Mouse (Mus musculus): ENCODE results near the gene Ap1g2. TPM values are rescaled to one million over a fixed set of nuclear protein-coding genes. Genes with fewer than 3 reads are reported as not detected.

Gene Ap1g2
- polyA plus RNA-seq, 1 experiment: 10.0 TPM

DNA sequence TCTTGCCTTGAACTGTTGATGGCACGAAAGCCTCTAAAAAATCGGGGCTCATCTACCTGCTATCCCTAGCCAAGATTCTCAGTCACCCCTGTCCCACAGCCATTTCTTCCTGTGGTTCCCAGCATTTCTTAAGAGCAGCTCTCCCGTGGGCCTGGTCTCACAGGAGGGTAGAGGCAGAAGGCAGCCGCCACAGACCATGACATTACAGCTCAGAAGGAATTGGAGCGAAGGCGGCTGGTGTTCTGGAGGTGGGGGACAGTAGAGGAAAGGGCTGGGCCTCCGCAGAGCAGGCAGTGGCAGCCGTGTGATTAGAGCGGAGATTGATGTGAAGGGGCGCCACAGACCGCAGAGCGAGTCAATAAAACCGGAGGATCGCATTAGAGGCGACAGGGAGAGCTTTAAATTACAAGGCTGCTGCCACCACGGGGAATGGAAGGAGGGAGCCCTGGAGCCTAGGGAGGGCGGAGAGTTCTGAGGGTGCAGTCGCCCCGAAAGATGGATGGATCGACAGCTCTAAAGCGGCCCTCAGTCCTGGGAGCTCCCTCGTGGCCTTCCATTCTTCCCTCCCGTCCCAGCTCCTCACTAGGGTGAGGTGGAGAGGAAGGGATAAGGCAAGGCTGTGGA lies 27.9 kb downstream of the Ap1g2 start:
- H3K4me1 ChIP-seq (ENCODE audit: control insufficient read depth, insufficient read depth, low read length): no peaks in the 10 kb centered on the region
- TF ChIP-seq POLR2A (IDR thresholded peaks at IDR 0.05; ENCODE audit: low read depth, low read length) (no peak), CTCF (IDR thresholded peaks at IDR 0.05; ENCODE audit: borderline replicate concordance, insufficient read depth, low read length) (no peak)
- no peak overlapping the region for H3K4me3 ChIP-seq (ENCODE audit: insufficient read depth, low read length)
- no peak overlapping the region for H3K27ac ChIP-seq (ENCODE audit: insufficient read depth, low read length)

DNA sequence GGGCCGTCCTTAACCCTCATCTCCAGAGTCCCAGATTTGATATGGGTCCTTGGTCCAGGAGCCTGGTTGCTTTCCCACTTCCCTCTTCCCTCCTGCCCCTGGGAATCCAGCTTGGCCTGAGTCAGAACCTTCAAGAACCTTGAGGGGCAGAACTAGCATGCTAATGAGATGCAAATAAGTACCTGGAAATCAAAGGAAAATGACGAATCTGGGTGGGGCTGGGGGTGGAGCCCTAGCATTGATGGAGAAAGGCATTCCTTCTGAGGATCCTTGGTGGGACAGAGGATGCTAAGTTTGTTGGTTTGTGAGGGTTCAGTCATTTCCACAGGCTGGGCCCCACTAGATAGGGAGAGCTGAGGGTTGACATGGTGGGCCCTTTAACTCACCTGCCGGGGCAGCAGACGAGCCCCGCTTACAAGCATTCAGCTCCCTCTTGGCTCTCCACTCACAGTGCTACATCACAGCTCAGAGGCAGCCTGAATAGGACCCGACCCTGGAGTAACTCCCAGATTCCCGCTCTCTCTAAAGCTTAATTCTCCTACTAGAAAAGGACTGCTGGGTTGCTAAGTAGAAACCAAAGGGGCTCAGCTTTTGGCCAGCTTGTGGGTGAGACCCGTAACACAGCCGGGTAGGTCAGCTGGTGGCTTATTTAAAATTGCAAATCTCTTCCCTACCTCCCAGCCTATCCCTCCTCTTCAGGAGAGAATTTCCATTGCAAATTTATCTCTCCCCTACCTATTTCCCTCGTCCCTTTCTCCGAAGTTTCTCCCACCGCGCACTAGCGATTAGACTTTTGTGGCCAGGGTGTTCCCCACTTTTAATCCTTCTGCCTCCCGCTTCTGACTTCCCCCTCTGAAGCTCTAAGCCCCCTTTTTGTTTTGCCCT lies 28.7 kb downstream of the Ap1g2 start:
- Histone ChIP-seq H3K4me1 (ENCODE audit: control insufficient read depth, insufficient read depth, low read length) (no peaks in the 10 kb centered on the region), H3K4me3 (ENCODE audit: insufficient read depth, low read length) (no peak overlapping the region), H3K27ac (ENCODE audit: insufficient read depth, low read length) (no peak overlapping the region)
- TF ChIP-seq CTCF (IDR thresholded peaks at IDR 0.05; ENCODE audit: borderline replicate concordance, insufficient read depth, low read length) (no peak), POLR2A (IDR thresholded peaks at IDR 0.05; ENCODE audit: low read depth, low read length) (no peak)

DNA sequence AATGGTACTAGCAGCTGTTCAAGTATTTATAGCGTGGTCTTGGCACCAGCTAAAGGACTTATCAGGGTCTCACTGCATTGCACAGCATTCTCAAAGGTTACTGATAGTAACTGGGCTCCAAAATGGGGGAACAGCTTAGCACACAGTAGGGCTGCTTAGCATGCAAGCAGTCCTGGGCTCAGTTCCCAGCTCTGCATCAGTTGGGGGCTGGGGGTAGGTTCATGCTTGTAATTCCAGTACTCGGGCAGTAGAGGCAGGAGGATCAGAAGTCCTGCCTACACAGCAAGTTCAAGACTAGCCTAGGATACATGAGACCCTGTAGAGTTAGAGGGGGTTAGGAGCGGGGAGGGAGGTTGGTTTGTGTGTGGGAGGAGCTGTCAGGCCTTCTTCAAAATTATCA lies 29.4 kb downstream of the Ap1g2 start:
- H3K27ac ChIP-seq (ENCODE audit: insufficient read depth, low read length): no peak overlapping the region
- TF ChIP-seq POLR2A (IDR thresholded peaks at IDR 0.05; ENCODE audit: low read depth, low read length) (no peak), CTCF (IDR thresholded peaks at IDR 0.05; ENCODE audit: borderline replicate concordance, insufficient read depth, low read length) (no peak)

DNA sequence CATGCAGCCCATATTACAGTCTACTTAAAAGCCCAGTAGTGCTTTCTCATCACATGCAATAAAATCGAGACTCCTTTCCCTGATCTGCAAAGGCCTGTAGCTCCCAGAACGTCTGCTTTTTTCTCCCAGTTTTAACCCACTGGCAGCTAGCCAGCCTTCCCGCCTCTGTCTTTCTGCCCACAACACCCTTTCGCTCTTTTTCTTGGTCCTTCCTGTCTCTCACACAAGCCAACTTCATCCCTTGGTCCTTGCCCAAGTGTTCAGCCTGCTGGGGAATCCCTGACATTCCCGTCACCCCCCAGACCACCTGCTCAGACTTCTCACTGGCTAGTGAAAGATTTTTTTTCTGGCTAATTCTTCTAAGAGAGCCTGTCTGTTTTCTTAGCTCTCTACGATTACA lies 30.2 kb downstream of the Ap1g2 start:
- Histone ChIP-seq H3K27ac (ENCODE audit: insufficient read depth, low read length) (no peak overlapping the region), H3K4me3 (ENCODE audit: insufficient read depth, low read length) (no peak overlapping the region), H3K4me1 (ENCODE audit: control insufficient read depth, insufficient read depth, low read length) (no peaks in the 10 kb centered on the region)
- no peak for TF ChIP-seq CTCF (IDR thresholded peaks at IDR 0.05; ENCODE audit: borderline replicate concordance, insufficient read depth, low read length)
- TF ChIP-seq POLR2A (IDR thresholded peaks at IDR 0.05; ENCODE audit: low read depth, low read length): no peak

More for the DNA sequence above, 29.4 kb downstream of the Ap1g2 start:
- no peak overlapping the region for H3K4me3 ChIP-seq (ENCODE audit: insufficient read depth, low read length)
- H3K4me1 ChIP-seq (ENCODE audit: control insufficient read depth, insufficient read depth, low read length): no peaks in the 10 kb centered on the region

DNA sequence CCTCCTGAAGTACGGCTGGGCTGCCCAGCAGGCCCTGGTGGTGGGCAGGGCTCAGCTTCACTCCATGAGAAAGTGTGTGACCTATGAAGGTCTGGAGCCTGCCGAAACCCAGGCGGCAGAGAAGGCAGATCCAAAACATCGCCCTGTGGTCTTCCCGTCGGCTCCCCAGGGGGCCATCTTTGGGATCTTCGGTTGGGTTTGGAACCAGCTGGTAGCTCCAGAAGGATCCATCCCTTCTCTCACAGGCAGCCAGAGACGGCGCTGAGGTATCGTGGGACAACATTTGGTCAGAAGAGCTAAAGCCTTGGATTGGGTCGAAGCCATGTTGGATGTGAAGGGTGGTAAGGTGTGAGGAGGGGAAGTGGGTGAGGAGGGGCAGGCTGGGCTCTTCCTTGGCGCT lies 32.0 kb downstream of the Ap1g2 start:
- Histone ChIP-seq H3K4me3 (ENCODE audit: insufficient read depth, low read length) (no peak overlapping the region), H3K4me1 (ENCODE audit: control insufficient read depth, insufficient read depth, low read length) (no peaks in the 10 kb centered on the region), H3K27ac (ENCODE audit: insufficient read depth, low read length) (no peak overlapping the region)
- TF ChIP-seq CTCF (IDR thresholded peaks at IDR 0.05; ENCODE audit: borderline replicate concordance, insufficient read depth, low read length): no peak
- no peak for TF ChIP-seq POLR2A (IDR thresholded peaks at IDR 0.05; ENCODE audit: low read depth, low read length)

DNA sequence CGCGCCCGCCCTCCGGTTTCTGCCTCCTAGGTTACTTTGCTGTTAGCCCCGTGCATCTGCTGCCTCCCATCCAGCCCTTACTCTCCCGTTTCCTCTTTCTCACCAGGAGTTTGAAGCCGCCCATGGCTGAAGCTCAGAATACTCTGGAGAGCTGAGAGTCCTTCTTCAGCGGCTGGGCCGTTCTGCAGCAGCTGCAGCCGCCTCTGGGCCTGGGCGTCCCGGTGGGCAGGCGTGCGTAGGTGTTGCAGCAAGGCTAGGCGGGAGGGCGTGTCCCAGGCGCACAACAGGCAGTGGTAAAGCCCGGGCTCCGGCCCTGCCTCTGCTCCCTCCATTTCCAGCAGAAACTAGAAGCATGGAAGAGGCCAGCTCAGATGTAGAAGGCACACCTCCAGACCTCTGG lies 34.6 kb downstream of the Ap1g2 start:
- H3K4me1 ChIP-seq (ENCODE audit: control insufficient read depth, insufficient read depth, low read length): no peaks in the 10 kb centered on the region
- no peak overlapping the region for H3K4me3 ChIP-seq (ENCODE audit: insufficient read depth, low read length)
- no peak for TF ChIP-seq CTCF (IDR thresholded peaks at IDR 0.05; ENCODE audit: borderline replicate concordance, insufficient read depth, low read length)
- TF ChIP-seq POLR2A (IDR thresholded peaks at IDR 0.05; ENCODE audit: low read depth, low read length): no peak
- no peak overlapping the region for H3K27ac ChIP-seq (ENCODE audit: insufficient read depth, low read length)

DNA sequence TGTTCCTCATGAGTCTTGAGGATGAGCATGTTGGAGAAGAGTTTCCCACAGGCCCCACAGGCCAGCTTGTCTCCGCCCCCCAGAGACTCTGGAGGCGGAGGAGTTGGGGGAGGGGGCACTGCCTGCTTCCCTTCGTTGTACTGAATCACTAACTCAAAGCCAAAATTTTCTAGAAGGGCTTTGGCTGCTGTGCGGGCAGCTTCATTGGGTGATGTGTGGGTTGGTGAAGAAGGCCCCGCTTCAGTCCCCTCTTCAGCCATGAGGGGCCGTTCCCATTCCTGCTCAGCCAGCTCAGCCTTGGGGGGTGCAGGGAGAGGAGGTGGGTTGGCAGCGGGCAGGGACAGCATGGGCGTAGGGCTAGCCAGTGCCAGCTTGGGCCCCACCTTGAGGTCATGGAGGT lies 40.4 kb downstream of the Ap1g2 start:
- TF ChIP-seq POLR2A (IDR thresholded peaks at IDR 0.05; ENCODE audit: low read depth, low read length): no peak
- no peak for TF ChIP-seq CTCF (IDR thresholded peaks at IDR 0.05; ENCODE audit: borderline replicate concordance, insufficient read depth, low read length)
- no peak overlapping the region for H3K27ac ChIP-seq (ENCODE audit: insufficient read depth, low read length)
- no peak overlapping the region for H3K4me3 ChIP-seq (ENCODE audit: insufficient read depth, low read length)
- no peaks in the 10 kb centered on the region for H3K4me1 ChIP-seq (ENCODE audit: control insufficient read depth, insufficient read depth, low read length)

DNA sequence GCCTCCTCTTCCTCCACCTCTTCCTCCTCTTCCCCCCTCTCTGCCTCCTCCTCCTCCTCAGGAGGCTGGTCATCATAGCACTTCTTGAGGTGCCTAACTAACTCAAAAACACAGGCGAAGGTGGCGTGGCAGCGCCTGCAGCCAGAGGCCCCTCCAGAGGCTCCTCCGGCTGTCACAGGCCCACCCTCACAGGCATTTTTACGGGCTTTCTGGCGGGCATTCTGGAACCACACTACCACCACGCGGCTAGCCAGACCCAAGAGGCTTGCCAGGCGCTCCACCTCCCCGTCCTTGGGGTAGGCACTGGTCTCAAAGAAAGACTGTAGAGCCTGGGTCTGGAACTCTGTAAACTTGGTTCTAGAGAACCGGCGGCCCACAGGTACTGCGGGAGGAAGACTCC lies 41.0 kb downstream of the Ap1g2 start:
- H3K27ac ChIP-seq (ENCODE audit: insufficient read depth, low read length): no peak overlapping the region
- no peak overlapping the region for H3K4me3 ChIP-seq (ENCODE audit: insufficient read depth, low read length)
- H3K4me1 ChIP-seq (ENCODE audit: control insufficient read depth, insufficient read depth, low read length): no peaks in the 10 kb centered on the region
- TF ChIP-seq CTCF (IDR thresholded peaks at IDR 0.05; ENCODE audit: borderline replicate concordance, insufficient read depth, low read length) (no peak), POLR2A (IDR thresholded peaks at IDR 0.05; ENCODE audit: low read depth, low read length) (no peak)

DNA sequence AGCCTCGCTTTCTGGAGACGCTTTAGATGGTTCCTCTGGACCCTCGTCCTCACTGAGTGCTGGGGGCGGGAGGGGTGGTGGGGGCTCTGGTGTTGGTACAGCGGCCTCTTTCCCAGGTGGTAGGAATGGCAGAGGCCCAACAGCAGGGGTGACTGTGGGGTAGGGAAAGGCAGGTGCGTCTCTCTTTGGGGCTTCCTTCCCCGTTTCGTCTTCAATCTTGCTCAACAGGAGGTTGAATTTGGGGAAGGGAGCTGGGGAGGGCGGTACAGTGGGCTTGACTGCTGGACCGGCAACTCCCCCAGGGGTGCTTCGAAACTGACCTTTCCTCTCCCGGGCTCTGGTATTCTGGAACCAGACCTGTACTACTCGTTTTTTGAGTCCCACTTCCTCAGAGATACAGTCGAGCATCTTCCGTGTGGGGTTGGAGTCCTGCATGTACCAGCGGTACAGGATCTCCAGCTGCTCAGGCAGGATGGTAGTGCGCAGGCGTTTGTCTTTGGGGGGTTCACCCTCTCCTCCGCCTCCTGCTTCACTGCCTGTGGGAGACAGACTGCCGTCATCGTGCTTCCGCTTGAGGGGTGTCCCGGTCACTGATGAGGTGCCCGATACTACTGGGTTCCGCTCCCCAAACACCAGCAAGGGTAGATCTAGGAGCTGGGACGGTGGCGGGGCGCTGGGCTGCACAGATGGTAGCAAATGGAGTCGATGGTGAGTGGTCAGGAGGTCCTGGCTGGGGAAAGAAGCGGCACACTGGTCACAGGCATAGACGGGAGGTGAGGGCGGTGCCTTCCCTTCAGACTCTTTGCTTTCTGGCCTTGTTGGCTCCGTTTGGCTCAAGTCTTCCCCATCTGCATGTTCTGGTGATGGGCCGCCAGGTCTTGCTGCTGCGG lies 41.7 kb downstream of the Ap1g2 start:
- H3K4me3 ChIP-seq (ENCODE audit: insufficient read depth, low read length): no peak overlapping the region
- H3K27ac ChIP-seq (ENCODE audit: insufficient read depth, low read length): no peak overlapping the region
- TF ChIP-seq POLR2A (IDR thresholded peaks at IDR 0.05; ENCODE audit: low read depth, low read length): no peak
- no peak for TF ChIP-seq CTCF (IDR thresholded peaks at IDR 0.05; ENCODE audit: borderline replicate concordance, insufficient read depth, low read length)
- H3K4me1 ChIP-seq (ENCODE audit: control insufficient read depth, insufficient read depth, low read length): no peaks in the 10 kb centered on the region

Measured in embryonic fibroblast, embryonic 13.5 days (primary cell).